Mouse (Mus musculus) ES-E14 (cell line): ENCODE measurements at regions not wholly inside any gene's neighbourhood (a gene's known extent, or its start where the extent isn't known, plus 50 kb on each side); places are given as distances from the start of the nearest gene placed in this dataset.

Experiments
- CHD2 ChIP-seq: IDR thresholded peaks from 2 replicates; pipeline ENCODE4 v1.6.1; 2014; ENCODE audit warnings: mild to moderate bottlenecking, low read depth, low read length, inconsistent platforms
- MAFK ChIP-seq: IDR thresholded peaks from 2 replicates; pipeline ENCODE4 v1.6.1; 2014; ENCODE audit warnings: mild to moderate bottlenecking, low read depth, low read length, inconsistent platforms; ENCODE audit not compliant: insufficient read depth
- ZC3H11A ChIP-seq: IDR thresholded peaks from 2 replicates; pipeline ENCODE4 v1.6.1; 2012; ENCODE audit warnings: low read depth, mild to moderate bottlenecking, inconsistent platforms, low read length, borderline replicate concordance
- ZNF384 ChIP-seq: IDR thresholded peaks from 2 replicates; pipeline ENCODE4 v1.6.1; 2012; ENCODE audit warnings: low read depth, low read length, inconsistent platforms

DNA sequence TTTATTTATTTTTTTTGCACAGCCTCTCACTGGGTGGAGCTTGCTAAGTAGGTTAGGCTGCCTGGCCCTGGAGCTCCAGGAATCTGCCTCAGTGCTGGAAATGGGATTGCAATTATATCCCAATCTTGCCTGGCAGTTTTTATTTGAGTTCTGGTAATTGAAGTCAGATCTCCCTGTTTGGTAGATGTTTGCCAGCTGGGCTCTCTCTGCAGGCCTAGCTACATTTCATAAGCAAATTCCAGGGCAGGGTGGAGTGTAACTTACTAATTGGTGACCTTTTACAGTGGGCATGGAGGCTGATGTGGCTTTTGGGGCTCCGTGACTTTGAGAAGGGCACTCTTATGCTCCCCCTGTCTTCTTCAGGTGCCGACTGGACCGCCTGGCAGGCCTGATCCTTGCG is 252.6 kb upstream of the Stt3b start:
- no peak for TF ChIP-seq ZC3H11A
- no peak for TF ChIP-seq MAFK
- TF ChIP-seq ZNF384 = no peak
- TF ChIP-seq CHD2 = no peak
